Mouse (Mus musculus): ENCODE measurements around the gene Pccb.

Gene Pccb

GRCm38 (mm10) chr9:101034448-101035098, at the start of gene Pccb:
Gene Pccb (minus strand): TSS chr9:101034898.
- ATAC-seq (ENCODE audit: insufficient number of reproducible peaks, low FRiP score, low TSS enrichment) = peak; percentile 97

GRCm38 (mm10) chr9:101083728-101084127, 49.0 kb upstream of the Pccb start:
- ATAC-seq (ENCODE audit: insufficient number of reproducible peaks, low FRiP score, low TSS enrichment) = no peak

- ATAC-seq (ENCODE audit: insufficient number of reproducible peaks, low FRiP score, low TSS enrichment) = no peak
Measured at GRCm38 (mm10) chr9:101080046-101080685, 45.5 kb upstream of the Pccb start.

- no peak for ATAC-seq (ENCODE audit: insufficient number of reproducible peaks, low FRiP score, low TSS enrichment)
Measured at GRCm38 (mm10) chr9:101078579-101078978, 43.9 kb upstream of the Pccb start.

GRCm38 (mm10) chr9:101077486-101077885, 42.8 kb upstream of the Pccb start:
- ATAC-seq (ENCODE audit: insufficient number of reproducible peaks, low FRiP score, low TSS enrichment) = no peak

GRCm38 (mm10) chr9:101076095-101076875, 41.6 kb upstream of the Pccb start:
- ATAC-seq (ENCODE audit: insufficient number of reproducible peaks, low FRiP score, low TSS enrichment) = no peak

GRCm38 (mm10) chr9:101075694-101076093, 41.0 kb upstream of the Pccb start:
- no peak for ATAC-seq (ENCODE audit: insufficient number of reproducible peaks, low FRiP score, low TSS enrichment)

- ATAC-seq (ENCODE audit: insufficient number of reproducible peaks, low FRiP score, low TSS enrichment) = no peak
Measured at GRCm38 (mm10) chr9:101075091-101075581, 40.4 kb upstream of the Pccb start.

GRCm38 (mm10) chr9:101074332-101075021, 39.8 kb upstream of the Pccb start:
- peak; percentile 51 for ATAC-seq (ENCODE audit: insufficient number of reproducible peaks, low FRiP score, low TSS enrichment)

- ATAC-seq (ENCODE audit: insufficient number of reproducible peaks, low FRiP score, low TSS enrichment) = peak; percentile 57
Measured at GRCm38 (mm10) chr9:101073987-101074331, 39.3 kb upstream of the Pccb start, which contains the start of gene Msl2. Gene Msl2 (plus strand): TSS chr9:101074101.

- peak; percentile 85 for ATAC-seq (ENCODE audit: insufficient number of reproducible peaks, low FRiP score, low TSS enrichment)
Measured at GRCm38 (mm10) chr9:101073041-101073986, 38.6 kb upstream of the Pccb start.

- ATAC-seq (ENCODE audit: insufficient number of reproducible peaks, low FRiP score, low TSS enrichment) = no peak
Measured at GRCm38 (mm10) chr9:101072506-101072905, 37.8 kb upstream of the Pccb start.

GRCm38 (mm10) chr9:101069781-101070180, 35.1 kb upstream of the Pccb start:
- no peak for ATAC-seq (ENCODE audit: insufficient number of reproducible peaks, low FRiP score, low TSS enrichment)

GRCm38 (mm10) chr9:101065076-101065602, 30.4 kb upstream of the Pccb start:
- ATAC-seq (ENCODE audit: insufficient number of reproducible peaks, low FRiP score, low TSS enrichment) = no peak

- no peak for ATAC-seq (ENCODE audit: insufficient number of reproducible peaks, low FRiP score, low TSS enrichment)
Measured at GRCm38 (mm10) chr9:101062253-101062780, 27.6 kb upstream of the Pccb start.

- no peak for ATAC-seq (ENCODE audit: insufficient number of reproducible peaks, low FRiP score, low TSS enrichment)
Measured at GRCm38 (mm10) chr9:101061035-101061434, 26.3 kb upstream of the Pccb start.

- ATAC-seq (ENCODE audit: insufficient number of reproducible peaks, low FRiP score, low TSS enrichment) = no peak
Measured at GRCm38 (mm10) chr9:101057156-101057555, 22.5 kb upstream of the Pccb start.

GRCm38 (mm10) chr9:101053279-101053678, 18.6 kb upstream of the Pccb start:
- no peak for ATAC-seq (ENCODE audit: insufficient number of reproducible peaks, low FRiP score, low TSS enrichment)

GRCm38 (mm10) chr9:101052691-101053090, 18.0 kb upstream of the Pccb start:
- no peak for ATAC-seq (ENCODE audit: insufficient number of reproducible peaks, low FRiP score, low TSS enrichment)
